Mouse (Mus musculus) bone marrow macrophage, adult 2 months (primary cell): ENCODE results near the gene 7420426K07Rik.

Experiments
- CTCF ChIP-seq: IDR thresholded peaks from 2 replicates; pipeline ENCODE4 v1.5.1; 2012; ENCODE audit warnings: low read depth, mild to moderate bottlenecking, low read length, moderate library complexity
- POLR2A ChIP-seq: IDR thresholded peaks from 2 replicates; pipeline ENCODE4 v1.6.1; 2012; ENCODE audit warnings: mild to moderate bottlenecking, low read depth, low read length, borderline replicate concordance

- no peak for TF ChIP-seq POLR2A
- TF ChIP-seq CTCF = no peak
These were observed 30.0 kb downstream of the 7420426K07Rik start for GRCm38 (mm10) chr9:98932931-98933330.
